Comparison of ENCODE assay signal across 16 mouse cellular contexts in the genomic region with DNA sequence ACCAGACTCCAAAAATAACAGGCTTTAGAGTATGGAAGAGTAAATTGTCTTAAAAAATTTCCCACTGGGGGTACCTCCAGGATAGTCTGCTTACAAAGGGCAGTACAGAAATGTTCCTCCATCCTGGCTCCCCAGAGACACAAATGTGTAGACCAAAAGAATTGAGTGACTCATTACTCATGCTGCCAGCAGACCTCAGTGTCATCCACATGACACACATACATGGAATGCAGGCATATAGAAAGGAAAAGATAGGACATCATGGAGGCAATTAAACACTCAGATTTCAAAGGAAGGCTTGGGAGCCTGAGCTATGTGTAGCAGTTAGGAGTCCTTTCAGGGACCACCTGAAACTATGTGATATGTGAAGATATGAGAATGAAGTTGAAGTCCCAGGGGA.
"Had no signal": no experiment of that assay in that cellular context is flagged by ENCODE, and none has a peak within 500 bp of the region (broad histone marks: within the 10 kb centered on the region; RNA-seq: fewer than 3 reads in every experiment).

No protein-coding gene starts in this region.

- H3K27ac ChIP-seq: midbrain, embryonic 10.5 days; midbrain, embryonic 12.5 days; neural tube, embryonic 12.5 days had no signal

- H3K27me3 ChIP-seq: midbrain, embryonic 12.5 days; neural tube, embryonic 12.5 days had no signal

- DNase-seq: lung, adult 18-20 months; lung, embryonic 14.5 days; lung, postnatal 10 days; lung, postnatal 4 days; midbrain, embryonic 14.5 days; retina, postnatal 1 day; right cerebral cortex, adult 18-20 months; right cerebral cortex, postnatal 25 days; right cerebral cortex, postnatal 4 days; spleen, adult 18-20 months; thymus, adult 18-20 months; thymus, postnatal 14 days; thymus, postnatal 36 days had no signal

- H3K4me1 ChIP-seq: midbrain, embryonic 12.5 days; neural tube, embryonic 12.5 days had no signal

- H3K36me3 ChIP-seq: midbrain, embryonic 10.5 days; midbrain, embryonic 12.5 days; neural tube, embryonic 12.5 days had no signal

- H3K4me3 ChIP-seq: midbrain, embryonic 10.5 days; midbrain, embryonic 12.5 days; neural tube, embryonic 12.5 days had no signal
